Mouse (Mus musculus) mouse embryonic stem cell (cell line): ENCODE data around the gene Glt28d2.

Experiments
- in situ Hi-C, 2 experiments: fragments of 300-500 bp; cut with MboI; formaldehyde crosslinking; loops; 1 replicate in 1 of 2; 3 replicates in 1 of 2; pipeline ENCODE4 v1.14.3; 2019 to 2020; ENCODE audit warnings: low sequenced_read_pairs in 2 of 2, low pct_unique_long_range_greater_than_20kb in 1 of 2, mixed read lengths in 1 of 2; ENCODE audit not compliant: unreplicated experiment in 1 of 2

The Glt28d2 gene

DNA sequence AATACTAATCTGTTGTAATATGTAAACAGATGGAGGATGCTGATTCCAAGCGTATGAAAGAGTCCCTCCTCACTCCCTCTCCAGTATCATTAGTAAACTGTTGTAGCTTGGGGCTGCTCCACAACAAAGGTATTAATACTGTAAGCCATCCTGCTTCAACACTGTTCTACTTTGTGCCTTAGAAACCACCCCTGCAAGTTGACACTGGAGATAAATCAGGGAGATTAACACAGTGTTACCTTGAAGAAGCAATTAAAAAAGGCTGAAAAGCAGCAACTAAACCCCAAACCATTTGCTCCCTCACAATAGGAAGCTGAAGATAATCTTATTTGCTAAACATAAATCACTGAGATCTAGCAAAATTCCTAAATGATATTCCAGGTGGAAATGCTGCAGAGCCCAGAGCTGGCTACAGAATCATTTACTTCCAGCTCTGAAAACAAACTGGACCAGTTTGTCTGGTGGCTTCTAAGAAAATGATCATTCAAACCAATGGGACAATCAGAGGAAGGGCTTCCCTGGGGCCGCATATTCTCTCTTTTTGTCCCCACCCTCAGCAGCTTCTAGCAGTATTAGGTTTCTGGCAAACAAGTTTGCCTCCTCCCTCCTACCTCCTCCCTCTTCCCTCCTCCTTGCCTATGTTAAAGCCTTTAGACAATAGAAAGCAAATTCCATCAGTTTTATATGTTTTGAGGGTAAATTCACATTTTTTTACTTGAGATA is 45.7 kb downstream of the Glt28d2 start:
- in situ Hi-C loops = no loop called here

DNA sequence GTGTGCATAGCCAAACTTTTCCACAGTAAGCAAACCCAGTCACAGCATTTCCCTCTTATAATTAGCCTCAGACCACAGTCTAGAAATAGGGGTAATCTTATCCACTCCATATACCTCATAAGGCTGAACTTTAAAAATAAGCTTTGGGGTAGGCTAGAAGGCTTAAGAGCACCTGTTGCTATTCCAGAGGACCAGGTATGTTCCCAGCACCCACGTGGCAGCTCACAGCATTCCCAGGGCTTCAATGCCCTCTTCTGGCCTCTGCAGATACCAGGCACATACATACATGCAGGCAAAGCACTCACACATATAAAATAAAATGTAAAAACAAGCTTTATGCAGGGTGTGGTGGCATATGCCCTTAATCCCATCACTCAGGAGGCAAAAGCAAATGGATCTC is 53.7 kb downstream of the Glt28d2 start:
- in situ Hi-C loops = no loop called here

DNA sequence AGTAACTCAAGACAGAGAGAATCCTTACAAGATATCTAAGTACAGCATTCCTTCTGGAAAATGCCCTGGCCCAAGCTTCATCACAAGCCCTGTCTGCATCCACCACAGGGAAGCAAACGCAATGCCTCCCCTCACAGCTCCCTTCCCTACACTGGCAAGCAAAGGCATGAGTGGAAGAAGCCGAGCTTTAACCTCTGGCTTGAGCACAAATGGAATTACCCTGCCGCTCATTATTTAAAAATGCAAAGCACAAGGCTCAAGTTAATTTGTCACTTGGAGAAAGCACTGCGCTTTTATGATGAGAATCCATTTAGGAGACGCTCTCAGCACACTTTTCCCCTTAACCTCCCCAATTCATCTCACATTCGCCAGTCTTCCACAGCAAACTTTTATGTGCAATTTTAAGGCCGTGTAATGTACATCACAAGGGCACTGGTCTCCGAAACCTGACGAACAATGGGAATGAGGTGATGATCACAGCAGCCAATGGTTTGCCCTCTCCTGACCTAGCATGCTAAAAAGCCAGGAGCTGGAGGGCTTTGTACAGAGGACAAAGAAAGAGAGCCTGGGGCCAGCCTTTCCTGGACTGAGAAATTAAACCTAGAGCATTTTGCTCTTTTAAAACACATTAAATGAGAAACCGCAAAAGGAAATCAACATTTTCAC is 54.7 kb downstream of the Glt28d2 start:
- in situ Hi-C loops = no loop called here

DNA sequence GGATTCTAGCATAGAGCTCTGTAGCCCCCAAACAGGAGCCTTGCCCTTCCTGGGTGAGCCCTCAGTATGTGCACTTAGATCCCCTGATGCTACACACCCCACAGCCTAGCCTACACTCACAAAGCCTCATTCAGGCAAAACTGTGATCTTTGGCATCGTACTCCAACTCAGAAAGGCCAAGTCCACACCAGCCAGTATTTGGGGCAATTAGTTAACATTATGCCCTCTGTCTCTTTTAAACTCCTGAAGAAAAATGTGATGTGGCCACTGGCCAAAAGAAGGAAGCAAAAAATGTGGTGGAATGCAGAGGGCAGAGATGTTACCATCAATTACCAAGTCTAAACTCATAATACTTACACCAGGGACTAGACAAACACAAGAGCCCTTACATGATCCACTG is 55.5 kb downstream of the Glt28d2 start:
- in situ Hi-C loops = no loop called here

DNA sequence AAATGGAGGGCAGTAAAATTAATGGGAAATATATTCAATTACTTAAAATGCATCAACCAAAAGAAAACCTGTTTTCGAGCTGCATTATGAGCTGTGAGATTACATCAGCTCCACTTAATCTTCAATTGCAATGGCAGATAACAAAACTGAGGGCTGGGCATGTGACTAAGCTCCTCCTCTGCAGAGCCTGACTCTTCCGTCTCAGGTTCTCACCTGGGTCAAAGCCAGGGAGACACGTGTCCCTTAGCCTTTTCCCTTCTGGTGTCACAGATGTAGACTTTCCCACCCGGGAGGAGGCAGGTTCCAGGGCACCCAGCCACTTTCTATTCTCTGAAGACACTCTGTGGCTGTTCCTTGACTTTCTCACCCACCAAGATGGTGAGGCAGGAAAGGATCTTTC is 58.3 kb downstream of the Glt28d2 start:
- in situ Hi-C loops = no loop called here

DNA sequence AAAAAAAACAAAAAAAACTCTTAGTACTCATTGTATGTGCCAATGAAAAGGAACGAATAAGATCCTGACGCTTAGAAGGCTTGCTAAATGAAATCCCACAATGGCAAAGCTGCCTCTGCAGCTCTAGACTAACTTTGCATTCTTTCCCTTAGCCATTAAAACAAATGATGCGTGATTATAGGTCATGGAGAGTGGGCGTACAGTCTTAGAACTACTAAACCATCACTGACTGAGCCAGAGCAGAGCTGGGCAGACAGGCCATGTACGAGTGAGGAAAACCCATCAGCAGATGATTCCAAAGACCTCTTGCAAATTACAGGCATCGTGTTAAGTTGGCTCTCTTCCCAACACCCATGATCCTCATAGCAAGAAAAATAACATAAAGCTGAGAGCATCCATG is 59.5 kb downstream of the Glt28d2 start:
- in situ Hi-C loops = no loop called here

DNA sequence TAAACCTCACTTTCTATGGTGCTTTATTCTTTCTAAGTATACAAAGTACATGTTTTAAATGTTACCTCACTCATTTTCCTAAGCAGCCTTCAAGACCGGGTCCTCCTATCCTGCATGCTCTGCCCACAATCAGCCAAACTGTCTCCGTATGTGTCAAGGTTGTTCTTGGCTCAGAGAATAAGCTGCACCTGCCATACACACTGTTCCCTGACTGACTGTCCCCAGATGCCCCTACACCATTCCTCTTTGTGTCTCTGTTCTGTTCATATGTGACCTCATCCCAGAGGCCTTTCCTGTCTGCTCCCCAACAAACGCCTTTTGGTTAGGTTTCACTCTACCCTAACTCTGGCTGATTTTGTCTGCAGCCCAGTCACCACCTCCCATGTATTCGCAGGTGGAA is 60.0 kb downstream of the Glt28d2 start:
- in situ Hi-C loops = no loop called here

DNA sequence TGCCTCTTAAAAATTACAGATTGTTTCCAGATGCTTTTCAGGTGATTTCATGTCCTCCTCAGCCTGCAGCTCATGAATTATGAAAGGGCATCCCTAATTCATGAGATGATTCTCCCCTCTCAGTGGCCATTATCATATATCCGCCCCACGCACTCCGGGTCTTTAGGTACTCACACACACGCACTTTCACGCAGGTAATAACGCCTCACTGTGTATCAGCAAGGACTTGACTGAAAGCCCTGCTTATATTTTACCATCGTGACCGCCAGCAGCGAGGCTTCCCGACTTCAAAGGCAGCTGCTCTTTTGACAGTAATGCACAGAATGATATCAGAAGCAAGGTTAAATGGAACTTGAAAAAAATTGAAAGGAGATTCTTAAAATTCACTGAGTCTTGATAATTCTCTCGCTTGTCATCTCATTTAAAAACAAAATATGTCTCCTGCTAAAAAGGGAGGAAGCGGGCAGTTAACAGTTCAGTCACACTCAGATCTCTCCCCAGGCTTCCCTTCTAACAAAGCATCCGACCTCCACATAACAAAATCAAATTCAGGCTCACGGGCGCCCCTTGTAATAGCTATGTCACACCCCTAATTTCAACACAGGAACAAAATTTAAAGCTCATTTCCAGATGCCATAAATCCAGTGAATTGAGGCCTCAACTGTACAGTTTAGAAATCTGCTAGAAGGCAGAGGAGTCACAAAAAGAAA is 66.3 kb downstream of the Glt28d2 start:
- in situ Hi-C loops = no loop called here
